Mouse (Mus musculus) gastrocnemius, postnatal 36 days (tissue): ENCODE measurements at regions not wholly inside any gene's neighbourhood (a gene's known extent, or its start where the extent isn't known, plus 50 kb on each side); places are given as distances from the start of the nearest gene placed in this dataset.

Experiments used
- DNase-seq, 2 experiments: peaks; one replicate each; pipeline ENCODE4 v3.0.0; 2022
- intact Hi-C: fragments of 180-260 bp; cut with DNase I; formaldehyde crosslinking; loops from one replicate; pipeline ENCODE4 v1.15.1; 2025

GRCm38 (mm10) chr3:52929827-52930605 lies 87.0 kb downstream of the Cog6 start:
- intact Hi-C loops: no loop called here

GRCm38 (mm10) chr3:52927361-52927841 lies 89.6 kb downstream of the Cog6 start:
- intact Hi-C loops: no loop called here
- DNase-seq: no peak

More at GRCm38 (mm10) chr3:52929827-52930605, 87.0 kb downstream of the Cog6 start:
- no peak for DNase-seq

GRCm38 (mm10) chr3:52926549-52926948 lies 90.5 kb downstream of the Cog6 start:
- intact Hi-C loops: no loop called here
- no peak for DNase-seq

GRCm38 (mm10) chr3:52925223-52925622 lies 91.8 kb downstream of the Cog6 start:
- intact Hi-C loops: no loop called here
- DNase-seq: no peak

GRCm38 (mm10) chr3:52924631-52925030 lies 92.4 kb downstream of the Cog6 start:
- no peak for DNase-seq
- intact Hi-C loops: no loop called here

- intact Hi-C loops: no loop called here
- no peak for DNase-seq
These were observed 93.0 kb downstream of the Cog6 start for GRCm38 (mm10) chr3:52923824-52924559.

GRCm38 (mm10) chr3:52922411-52922810 lies 94.6 kb downstream of the Cog6 start:
- DNase-seq: no peak
- intact Hi-C loops: no loop called here

- intact Hi-C loops: no loop called here
- DNase-seq: no peak
These were observed 110.0 kb downstream of the Cog6 start for GRCm38 (mm10) chr3:52906823-52907564.

GRCm38 (mm10) chr3:52904028-52904427 lies 113.0 kb downstream of the Cog6 start:
- DNase-seq: no peak
- intact Hi-C loops: no loop called here

GRCm38 (mm10) chr3:52897665-52898064 lies 119.4 kb downstream of the Cog6 start:
- DNase-seq: no peak
- intact Hi-C loops: no loop called here

- intact Hi-C loops: no loop called here
- no peak for DNase-seq
These were observed 120.6 kb downstream of the Cog6 start for GRCm38 (mm10) chr3:52896462-52896861.

GRCm38 (mm10) chr3:52895751-52896150 lies 121.3 kb downstream of the Cog6 start:
- no peak for DNase-seq
- intact Hi-C loops: no loop called here

GRCm38 (mm10) chr3:52894812-52895211 lies 122.2 kb downstream of the Cog6 start:
- intact Hi-C loops: no loop called here
- no peak for DNase-seq

GRCm38 (mm10) chr3:52889156-52889715 lies 127.8 kb downstream of the Cog6 start:
- no peak for DNase-seq
- intact Hi-C loops: no loop called here

GRCm38 (mm10) chr3:52881981-52882380 lies 135.1 kb downstream of the Cog6 start:
- intact Hi-C loops: no loop called here
- no peak for DNase-seq

- DNase-seq: no peak
- intact Hi-C loops: no loop called here
These were observed 135.9 kb downstream of the Cog6 start for GRCm38 (mm10) chr3:52881139-52881538.

GRCm38 (mm10) chr3:52879700-52880099 lies 137.3 kb downstream of the Cog6 start:
- DNase-seq: no peak
- intact Hi-C loops: no loop called here

GRCm38 (mm10) chr3:52878334-52878733 lies 138.7 kb downstream of the Cog6 start:
- no peak for DNase-seq
- intact Hi-C loops: no loop called here

- intact Hi-C loops: no loop called here
- DNase-seq: no peak
These were observed 144.8 kb downstream of the Cog6 start for GRCm38 (mm10) chr3:52872260-52872659.

GRCm38 (mm10) chr3:52863146-52863849 lies 153.7 kb downstream of the Cog6 start:
- intact Hi-C loops: no loop called here

More at GRCm38 (mm10) chr3:52863146-52863849, 153.7 kb downstream of the Cog6 start:
- DNase-seq: no peak
